Mouse (Mus musculus) MEL (cell line): ENCODE data around the gene Tll2.

ENCODE experiments used
- CTCF ChIP-seq, 3 experiments: IDR thresholded peaks in 2 of 3; conservative IDR thresholded peaks in 1 of 3; 2 replicates each; pipeline ENCODE4 v1.5.1; 2011 to 2012; ENCODE audit warnings: low read length in 3 of 3, low read depth in 2 of 3, mild to moderate bottlenecking in 2 of 3, improper control_type of control experiment in 1 of 3, inconsistent platforms in 1 of 3, mixed read lengths in 1 of 3, moderate library complexity in 1 of 3; ENCODE audit not compliant: control insufficient read depth in 1 of 3, insufficient read depth in 1 of 3, poor library complexity in 1 of 3, severe bottlenecking in 1 of 3
- MAX ChIP-seq: IDR thresholded peaks from 2 replicates; pipeline ENCODE4 v1.6.1; 2011; ENCODE audit warnings: low read length, improper control_type of control experiment
- MYC ChIP-seq: IDR thresholded peaks from 2 replicates; pipeline ENCODE4 v1.6.1; 2011; ENCODE audit warnings: low read depth, mild to moderate bottlenecking, low read length, improper control_type of control experiment, moderate library complexity
- POLR2AphosphoS5 ChIP-seq: IDR thresholded peaks from 2 replicates; pipeline ENCODE4 v1.6.1; 2012; ENCODE audit warnings: low read depth, borderline replicate concordance, mild to moderate bottlenecking, inconsistent platforms, low read length, moderate library complexity, mixed read lengths
- UBTF ChIP-seq: IDR thresholded peaks from 2 replicates; pipeline ENCODE4 v1.6.1; 2012; ENCODE audit warnings: low read depth, mild to moderate bottlenecking, inconsistent platforms, low read length, improper control_type of control experiment, moderate library complexity, borderline replicate concordance; ENCODE audit not compliant: insufficient read depth
- USF1 ChIP-seq: IDR thresholded peaks from 2 replicates; pipeline ENCODE4 v1.6.1; 2014; ENCODE audit warnings: low read depth, mild to moderate bottlenecking, inconsistent platforms, low read length, improper control_type of control experiment, moderate library complexity
- ZMIZ1 ChIP-seq: IDR thresholded peaks from 2 replicates; pipeline ENCODE4 v1.6.1; 2012; ENCODE audit warnings: low read depth, mild to moderate bottlenecking, inconsistent platforms, low read length, improper control_type of control experiment, moderate library complexity

- no peak for TF ChIP-seq UBTF
- no peak for TF ChIP-seq ZMIZ1
- no peak for TF ChIP-seq POLR2AphosphoS5
- TF ChIP-seq USF1: no peak
- TF ChIP-seq MAX: no peak
- TF ChIP-seq CTCF (IDR thresholded peaks at IDR 0.05 in 2 of 3, conservative IDR thresholded peaks at IDR 0.05 in 1 of 3; ENCODE audit: control insufficient read depth in 1 of 3, insufficient read depth in 1 of 3, low read depth in 2 of 3, low read length in 3 of 3, poor library complexity in 1 of 3, severe bottlenecking in 1 of 3): no peak
- TF ChIP-seq MYC: no peak
Observed at GRCm38 (mm10) chr19:41052247-41052646, 154.4 kb downstream of the Tll2 start.
